Mouse (Mus musculus): ENCODE measurements around the gene Ubn2. TPM values are rescaled to one million over a fixed set of nuclear protein-coding genes. Genes with fewer than 3 reads are reported as not detected.
A peak's percentile ranks its signal among the peaks of the same experiment; 100 is the strongest.
"Not testable (repeated sequence)": the region's sequence is repeated elsewhere in the genome, so short reads cannot be mapped to it uniquely, and the experiment has no call there.

Gene Ubn2
- total RNA-seq, 1 experiment from 2014 or later = 41.0 TPM

DNA sequence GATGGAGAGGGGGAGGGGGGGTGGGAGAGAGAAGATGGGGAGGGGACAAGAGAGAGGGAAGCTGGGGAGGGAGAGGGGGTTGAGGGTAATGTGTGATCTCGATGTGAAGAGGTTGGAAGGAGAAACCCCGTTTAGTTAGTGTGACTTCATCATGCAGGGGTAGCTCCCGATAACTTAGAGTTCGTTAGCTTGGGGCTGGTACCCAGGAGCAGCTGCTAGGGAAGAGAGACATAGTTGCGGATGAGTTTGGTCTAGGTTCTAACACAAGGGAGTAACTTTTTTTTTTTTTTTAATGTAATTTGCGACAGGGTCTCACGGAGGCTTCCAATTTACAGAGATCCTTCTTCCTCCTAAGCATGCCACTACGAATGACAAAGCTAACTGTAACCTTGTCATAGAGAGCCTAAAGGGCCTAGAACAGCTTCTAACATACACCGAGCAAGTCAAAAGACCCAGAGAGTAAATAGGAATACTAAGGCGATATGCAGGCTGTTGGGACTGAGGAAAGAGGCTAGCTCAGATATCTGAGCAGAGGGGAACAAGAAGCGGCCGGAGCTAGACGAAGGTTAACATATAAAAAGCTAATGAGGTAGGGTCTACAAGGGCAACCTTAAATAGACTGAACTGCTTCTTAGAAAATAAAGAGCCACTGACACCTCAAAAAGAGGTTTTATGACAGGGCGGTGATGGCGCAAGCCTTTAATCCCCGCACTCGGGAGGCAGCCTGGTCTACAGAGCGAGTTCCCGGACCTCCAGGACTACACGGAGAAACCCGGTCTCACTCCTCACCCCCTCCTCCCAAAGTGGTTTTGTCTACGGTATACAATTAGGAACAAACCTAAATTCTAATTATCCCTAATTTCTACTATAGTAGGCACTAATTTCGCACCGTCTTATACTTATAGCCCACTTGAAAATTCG lies 99.0 kb downstream of the Ubn2 start:
- no peak for ATAC-seq (ENCODE audit: extremely low read depth, insufficient number of reproducible peaks, low FRiP score, poor library complexity, severe bottlenecking)

DNA sequence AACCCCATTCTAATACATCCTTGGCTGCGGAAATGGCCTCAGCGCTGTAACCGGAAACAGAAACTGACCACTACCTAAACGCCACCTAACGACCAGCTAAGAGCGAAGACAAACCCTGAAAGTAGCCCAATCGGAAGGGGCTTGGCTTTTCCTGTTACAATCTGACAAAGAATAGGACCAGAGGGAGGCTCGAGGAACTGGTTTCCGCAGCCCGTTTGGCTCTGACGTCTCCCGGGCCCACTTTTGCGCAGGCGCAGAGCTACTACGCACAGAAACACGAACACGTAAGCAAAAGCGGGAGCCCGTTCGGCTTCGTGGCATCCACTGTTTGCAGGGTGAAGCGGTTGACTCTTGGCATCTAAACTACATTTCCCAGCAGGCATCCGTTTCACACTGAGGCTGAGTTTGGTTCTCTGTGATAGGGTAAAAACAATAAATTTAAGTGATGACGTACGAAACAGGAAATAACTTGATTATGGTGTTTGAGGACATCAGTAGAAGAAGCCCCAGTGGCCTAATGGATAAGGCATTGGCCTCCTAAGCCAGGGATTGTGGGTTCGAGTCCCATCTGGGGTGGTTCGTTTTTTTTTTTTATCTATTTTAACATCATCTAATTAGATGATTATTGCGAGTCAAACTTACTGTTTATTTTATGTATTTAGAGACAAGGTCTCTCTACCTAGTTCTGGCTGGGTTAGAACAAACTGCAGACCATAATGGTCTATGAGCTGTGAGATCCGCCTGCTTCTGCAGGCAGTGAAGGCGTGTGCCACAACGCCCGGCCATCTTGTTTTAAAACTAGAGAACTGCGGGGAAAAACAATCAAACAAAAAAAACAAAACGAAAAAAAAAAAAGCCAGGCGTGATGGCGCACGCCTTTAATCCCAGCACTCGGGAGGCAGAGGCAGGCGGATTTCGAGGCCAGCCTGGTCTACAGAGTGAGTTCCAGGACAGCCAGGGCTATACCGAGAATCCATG lies 100.0 kb downstream of the Ubn2 start, which contains the start of gene Fmc1:
Gene Fmc1, plus strand, starts transcription at position 75 of the 978 bp plus-strand sequence.
- ATAC-seq (ENCODE audit: extremely low read depth, insufficient number of reproducible peaks, low FRiP score, poor library complexity, severe bottlenecking) = peak; percentile 86

- peak; percentile 68 for ATAC-seq (ENCODE audit: extremely low read depth, insufficient number of reproducible peaks, low FRiP score, poor library complexity, severe bottlenecking)
Observed at GRCm38 (mm10) chr6:38534640-38535365, 101.1 kb downstream of the Ubn2 start.

GRCm38 (mm10) chr6:38535366-38535690 lies 101.6 kb downstream of the Ubn2 start:
- ATAC-seq (ENCODE audit: extremely low read depth, insufficient number of reproducible peaks, low FRiP score, poor library complexity, severe bottlenecking) = no peak

DNA sequence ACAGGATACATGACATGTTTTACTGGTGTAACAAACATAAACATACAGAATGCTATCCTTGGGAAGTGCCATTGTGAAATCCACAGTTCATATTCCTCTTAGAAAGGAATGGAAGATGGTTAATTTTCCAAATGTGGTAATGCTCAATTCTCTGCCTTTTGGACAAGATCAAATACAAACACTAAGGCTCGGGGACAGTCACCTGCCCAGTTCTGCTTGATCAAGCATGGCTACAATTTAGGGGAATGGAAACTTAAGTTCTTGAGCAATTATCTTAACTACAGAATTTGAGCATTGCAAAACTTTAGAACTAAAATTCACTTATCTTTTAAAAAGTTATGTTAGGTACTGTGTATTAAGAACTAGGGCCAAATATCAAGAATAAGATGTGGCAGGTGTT lies 102.0 kb downstream of the Ubn2 start:
- ATAC-seq (ENCODE audit: extremely low read depth, insufficient number of reproducible peaks, low FRiP score, poor library complexity, severe bottlenecking) = no peak

DNA sequence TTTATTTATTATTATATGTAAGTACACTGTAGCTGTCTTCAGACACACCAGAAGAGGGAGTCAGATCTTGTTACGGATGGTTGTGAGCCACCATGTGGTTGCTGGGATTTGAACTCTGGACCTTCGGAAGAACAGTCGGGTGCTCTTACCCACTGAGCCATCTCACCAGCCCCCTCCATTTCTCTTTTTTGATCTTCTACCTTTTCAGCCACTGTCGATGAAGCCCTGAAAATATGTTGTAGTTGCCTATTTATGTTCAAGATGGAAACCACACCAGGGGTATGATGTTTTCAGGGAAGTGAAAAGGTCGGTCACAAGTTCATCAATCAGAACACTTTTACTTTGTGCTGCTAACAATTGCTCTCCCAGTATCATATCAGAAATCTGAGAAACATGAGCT lies 110.4 kb downstream of the Ubn2 start:
- not testable (repeated sequence) for ATAC-seq (ENCODE audit: extremely low read depth, insufficient number of reproducible peaks, low FRiP score, poor library complexity, severe bottlenecking)

GRCm38 (mm10) chr6:38547005-38547404 lies 113.3 kb downstream of the Ubn2 start:
- not testable (repeated sequence) for ATAC-seq (ENCODE audit: extremely low read depth, insufficient number of reproducible peaks, low FRiP score, poor library complexity, severe bottlenecking)

DNA sequence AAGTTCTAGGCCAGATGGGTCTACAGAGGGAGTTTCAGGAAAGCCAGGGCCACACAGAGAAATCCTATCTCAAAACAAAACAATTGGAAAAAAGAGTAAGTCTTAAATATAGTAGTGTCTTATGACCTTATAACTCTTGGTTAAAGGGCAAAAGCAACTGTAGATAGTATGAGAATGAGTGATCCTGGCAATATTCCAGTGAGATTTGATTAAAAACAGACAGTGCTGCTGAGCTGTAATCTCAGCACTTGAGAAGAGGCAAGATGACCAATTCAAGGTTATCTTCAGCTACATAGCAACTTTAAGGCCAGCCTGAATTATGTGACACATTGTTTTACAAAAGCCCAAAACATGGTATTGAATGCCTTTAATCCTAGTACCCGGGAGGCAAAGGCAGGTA lies 114.0 kb downstream of the Ubn2 start:
- no peak for ATAC-seq (ENCODE audit: extremely low read depth, insufficient number of reproducible peaks, low FRiP score, poor library complexity, severe bottlenecking)

DNA sequence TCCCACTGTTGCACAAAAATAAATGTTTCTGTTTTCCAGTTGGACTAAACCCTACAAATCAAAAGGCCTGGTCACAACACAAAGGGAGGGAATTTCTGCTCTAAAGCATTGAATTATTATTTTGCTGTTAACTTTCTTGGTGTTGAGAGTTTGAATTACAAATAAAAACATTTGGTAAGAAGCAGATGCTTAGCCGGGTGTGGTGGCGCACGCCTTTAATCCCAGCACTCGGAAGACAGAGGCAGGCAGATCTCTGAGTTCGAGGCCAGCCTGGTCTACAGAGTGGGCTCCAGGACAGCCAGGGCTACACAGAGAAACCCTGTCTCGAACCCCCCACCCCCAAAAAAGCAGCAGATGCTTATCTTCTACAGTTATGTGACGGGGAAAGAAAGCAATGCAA lies 114.8 kb downstream of the Ubn2 start:
- ATAC-seq (ENCODE audit: extremely low read depth, insufficient number of reproducible peaks, low FRiP score, poor library complexity, severe bottlenecking) = not testable (repeated sequence)

- ATAC-seq (ENCODE audit: extremely low read depth, insufficient number of reproducible peaks, low FRiP score, poor library complexity, severe bottlenecking) = not testable (repeated sequence)
Observed at GRCm38 (mm10) chr6:38549840-38550239, 116.1 kb downstream of the Ubn2 start.

DNA sequence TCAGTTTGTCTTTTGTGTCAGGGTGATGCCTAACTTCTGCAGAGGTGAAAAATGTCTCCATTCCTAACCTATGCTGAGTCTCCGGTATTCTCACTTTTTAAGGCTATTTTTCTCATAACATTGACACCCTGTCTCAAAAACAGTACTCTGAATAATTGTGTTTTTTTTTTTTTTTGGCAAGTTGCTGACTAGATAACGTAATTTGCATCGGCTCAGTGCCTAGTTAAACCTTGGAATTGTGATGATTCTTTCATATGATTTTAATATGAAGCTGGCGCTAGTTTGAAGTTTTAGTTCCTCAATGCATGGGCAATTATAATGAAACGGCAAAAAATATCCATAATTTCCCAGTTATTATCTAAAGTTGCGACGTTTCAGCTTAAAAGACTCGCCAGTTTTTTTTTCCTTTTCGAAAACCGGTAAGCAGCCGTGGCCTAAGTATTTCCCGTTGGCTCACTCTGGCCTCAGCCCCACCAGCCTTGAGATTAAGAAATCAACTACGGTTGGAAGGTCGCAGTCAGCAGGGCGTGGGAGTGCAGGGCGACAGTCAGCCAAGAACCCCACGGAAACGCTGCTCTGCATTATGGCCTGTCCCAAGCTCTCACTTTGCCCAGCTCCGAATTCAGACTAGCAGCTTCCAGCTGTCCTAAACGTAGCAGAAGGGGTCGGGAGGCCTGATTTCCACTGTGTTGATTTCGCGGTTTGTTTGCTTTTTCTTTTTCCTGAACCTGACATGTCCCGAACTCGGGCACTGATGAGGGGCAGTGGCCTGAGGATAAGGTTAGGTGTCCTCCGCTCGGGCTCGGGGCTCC lies 116.7 kb downstream of the Ubn2 start:
- peak; percentile 25; the same call in 1 of the 2 replicates for ATAC-seq (ENCODE audit: extremely low read depth, insufficient number of reproducible peaks, low FRiP score, poor library complexity, severe bottlenecking)

- ATAC-seq (ENCODE audit: extremely low read depth, insufficient number of reproducible peaks, low FRiP score, poor library complexity, severe bottlenecking) = peak; percentile 87
Observed at GRCm38 (mm10) chr6:38551062-38551988, 117.6 kb downstream of the Ubn2 start, which contains the start of gene Luc7l2. Gene Luc7l2 (plus strand): TSS chr6:38551334.

DNA sequence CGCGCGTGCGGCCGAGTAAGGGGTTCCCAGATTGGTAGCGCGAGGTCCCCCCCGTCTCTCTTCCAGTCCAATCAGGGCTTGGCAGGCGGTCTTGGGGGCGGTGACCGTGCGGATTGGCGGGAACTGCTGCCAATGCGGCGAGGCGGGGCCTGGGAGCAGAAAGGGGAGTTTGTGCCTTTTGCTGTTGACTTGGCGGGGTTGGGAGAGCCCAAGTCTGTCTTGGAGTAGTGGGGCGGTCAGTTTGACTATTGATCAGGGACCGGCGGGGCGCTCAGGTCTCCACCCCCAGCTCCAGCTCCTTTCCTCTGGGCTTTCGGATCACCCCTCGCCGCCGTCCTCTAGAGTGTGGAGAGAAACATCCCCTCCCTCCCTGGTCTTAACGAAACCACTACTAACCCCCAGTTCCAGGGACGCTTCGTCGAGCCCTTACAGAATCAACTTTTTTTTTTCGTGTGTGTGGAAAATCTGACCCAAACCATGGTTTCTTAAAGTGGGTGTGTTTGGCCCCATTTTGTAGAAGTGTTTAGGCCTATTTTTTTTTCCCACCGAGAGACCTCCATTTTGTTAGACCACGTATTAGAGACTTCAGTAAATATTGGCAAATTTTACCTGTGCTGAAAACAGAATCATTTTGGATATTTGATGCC lies 118.4 kb downstream of the Ubn2 start:
- peak; percentile 80 for ATAC-seq (ENCODE audit: extremely low read depth, insufficient number of reproducible peaks, low FRiP score, poor library complexity, severe bottlenecking)

DNA sequence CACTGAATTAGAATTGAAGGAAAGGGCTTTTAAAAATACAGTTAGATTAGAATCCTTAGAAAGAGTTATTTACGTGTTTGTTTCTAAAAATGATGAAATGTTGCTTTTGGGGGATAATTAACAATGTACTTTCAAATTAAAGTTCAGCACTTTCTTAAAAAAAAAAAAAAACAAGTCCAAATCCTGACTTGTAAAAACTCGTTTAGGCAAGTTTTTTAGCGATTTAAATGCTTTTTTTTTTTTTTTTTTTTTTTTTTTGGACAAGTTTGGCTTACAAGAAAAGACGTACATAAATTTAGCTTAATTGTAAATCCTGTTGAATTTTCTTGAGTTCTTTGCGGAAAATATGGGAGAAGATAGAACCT lies 118.9 kb downstream of the Ubn2 start:
- no peak for ATAC-seq (ENCODE audit: extremely low read depth, insufficient number of reproducible peaks, low FRiP score, poor library complexity, severe bottlenecking)
